Mouse (Mus musculus): Measurements from ENCODE around the gene Magi1. TPM values are rescaled to one million over a fixed set of nuclear protein-coding genes. Genes with fewer than 3 reads are reported as not detected.

Gene Magi1
- polyA plus RNA-seq, 1 experiment from 2014 or later = 1.9 TPM

GRCm38 (mm10) chr6:94260831-94261230, 22.9 kb downstream of the Magi1 start:
- Histone ChIP-seq H3K9ac (replicated peaks) (no peak overlapping the region), H3K27ac (ENCODE audit: low read depth) (peak overlapping the region; percentile 41), H3K4me1 (ENCODE audit: insufficient read depth) (peaks cover 27% of the 10 kb centered on the region), H3K36me3 (replicated peaks; ENCODE audit: insufficient read depth, low read length) (no peaks in the 10 kb centered on the region), H3K4me3 (ENCODE audit: low read depth, low read length) (no peak overlapping the region), H3K9me3 (ENCODE audit: low read length) (no peaks in the 10 kb centered on the region), H3K27me3 (ENCODE audit: insufficient read depth, low read length) (no peaks in the 10 kb centered on the region), H3K4me2 (ENCODE audit: low read depth, low read length) (no peak overlapping the region)
- 61% methylated on average over 5 of the region's 5 CpGs for WGBS (ENCODE audit: insufficient replicate concordance)
- TF ChIP-seq CTCF (IDR thresholded peaks at IDR 0.05; ENCODE audit: low read depth) (no peak), EP300 (IDR thresholded peaks at IDR 0.05; ENCODE audit: low read depth) (no peak)
- no peak for ATAC-seq
- no peak for DNase-seq

- no peaks in the 10 kb centered on the region for H3K9me3 ChIP-seq (ENCODE audit: low read length)
- WGBS (ENCODE audit: insufficient replicate concordance) = 85% methylated on average over 2 of the region's 2 CpGs
Measured at GRCm38 (mm10) chr6:94259981-94260380, 23.7 kb downstream of the Magi1 start.

GRCm38 (mm10) chr6:94257831-94258173, 25.9 kb downstream of the Magi1 start:
- ATAC-seq (peak; percentile 57), DNase-seq (peak; percentile 24)
- Histone ChIP-seq H3K27me3 (ENCODE audit: insufficient read depth, low read length) (no peaks in the 10 kb centered on the region), H3K27ac (ENCODE audit: low read depth) (peak overlapping the region; percentile 71), H3K4me3 (ENCODE audit: low read depth, low read length) (no peak overlapping the region), H3K9ac (replicated peaks) (no peak overlapping the region), H3K36me3 (replicated peaks; ENCODE audit: insufficient read depth, low read length) (no peaks in the 10 kb centered on the region), H3K9me3 (ENCODE audit: low read length) (no peaks in the 10 kb centered on the region), H3K4me1 (ENCODE audit: insufficient read depth) (peaks cover 43% of the 10 kb centered on the region), H3K4me2 (ENCODE audit: low read depth, low read length) (peak overlapping the region; percentile 20)
- WGBS (ENCODE audit: insufficient replicate concordance) = 51% methylated on average over 3 of the region's 3 CpGs
- TF ChIP-seq CTCF (IDR thresholded peaks at IDR 0.05; ENCODE audit: low read depth) = no peak
- no peak; the same call in 1 of the 2 replicates for TF ChIP-seq EP300 (IDR thresholded peaks at IDR 0.05; ENCODE audit: low read depth)

More at GRCm38 (mm10) chr6:94259981-94260380, 23.7 kb downstream of the Magi1 start:
- TF ChIP-seq EP300 (IDR thresholded peaks at IDR 0.05; ENCODE audit: low read depth) = no peak
- TF ChIP-seq CTCF (IDR thresholded peaks at IDR 0.05; ENCODE audit: low read depth) = no peak
- no peaks in the 10 kb centered on the region for H3K27me3 ChIP-seq (ENCODE audit: insufficient read depth, low read length)
- H3K4me3 ChIP-seq (ENCODE audit: low read depth, low read length) = no peak overlapping the region
- H3K4me1 ChIP-seq (ENCODE audit: insufficient read depth) = peaks cover 34% of the 10 kb centered on the region
- no peak overlapping the region for H3K4me2 ChIP-seq (ENCODE audit: low read depth, low read length)
- H3K36me3 ChIP-seq (replicated peaks; ENCODE audit: insufficient read depth, low read length) = no peaks in the 10 kb centered on the region
- H3K9ac ChIP-seq (replicated peaks) = no peak overlapping the region
- peak overlapping the region; percentile 46 for H3K27ac ChIP-seq (ENCODE audit: low read depth)
- DNase-seq (no peak), ATAC-seq (no peak)

- no peak overlapping the region for H3K4me3 ChIP-seq (ENCODE audit: low read depth, low read length)
- peak; percentile 37; the same call in 1 of the 2 replicates for ATAC-seq
- no peak overlapping the region for H3K9ac ChIP-seq (replicated peaks)
- TF ChIP-seq EP300 (IDR thresholded peaks at IDR 0.05; ENCODE audit: low read depth) = no peak
- TF ChIP-seq CTCF (IDR thresholded peaks at IDR 0.05; ENCODE audit: low read depth) = no peak
- no peaks in the 10 kb centered on the region for H3K27me3 ChIP-seq (ENCODE audit: insufficient read depth, low read length)
- peak overlapping the region; percentile 51 for H3K4me2 ChIP-seq (ENCODE audit: low read depth, low read length)
- peak overlapping the region; percentile 71 for H3K27ac ChIP-seq (ENCODE audit: low read depth)
- no peaks in the 10 kb centered on the region for H3K9me3 ChIP-seq (ENCODE audit: low read length)
- no peaks in the 10 kb centered on the region for H3K36me3 ChIP-seq (replicated peaks; ENCODE audit: insufficient read depth, low read length)
- H3K4me1 ChIP-seq (ENCODE audit: insufficient read depth) = peaks cover 46% of the 10 kb centered on the region
- 55% methylated on average over 12 of the region's 12 CpGs for WGBS (ENCODE audit: insufficient replicate concordance)
- DNase-seq = no peak
Measured at GRCm38 (mm10) chr6:94256982-94257830, 26.5 kb downstream of the Magi1 start.

GRCm38 (mm10) chr6:94253943-94254342, 29.8 kb downstream of the Magi1 start:
- no peak overlapping the region for H3K9ac ChIP-seq (replicated peaks)
- no peak overlapping the region for H3K4me2 ChIP-seq (ENCODE audit: low read depth, low read length)
- no peaks in the 10 kb centered on the region for H3K27me3 ChIP-seq (ENCODE audit: insufficient read depth, low read length)
- WGBS (ENCODE audit: insufficient replicate concordance) = 21% methylated on average over 8 of the region's 8 CpGs
- ATAC-seq (peak; percentile 63), DNase-seq (peak; percentile 34)
- H3K9me3 ChIP-seq (ENCODE audit: low read length) = no peaks in the 10 kb centered on the region
- no peak overlapping the region for H3K27ac ChIP-seq (ENCODE audit: low read depth)
- peaks cover 44% of the 10 kb centered on the region for H3K4me1 ChIP-seq (ENCODE audit: insufficient read depth)
- H3K36me3 ChIP-seq (replicated peaks; ENCODE audit: insufficient read depth, low read length) = no peaks in the 10 kb centered on the region
- TF ChIP-seq EP300 (IDR thresholded peaks at IDR 0.05; ENCODE audit: low read depth) = no peak
- no peak overlapping the region for H3K4me3 ChIP-seq (ENCODE audit: low read depth, low read length)

GRCm38 (mm10) chr6:94251358-94251945, 32.3 kb downstream of the Magi1 start:
- ATAC-seq (no peak), DNase-seq (no peak)
- 67% methylated on average over 8 of the region's 8 CpGs for WGBS (ENCODE audit: insufficient replicate concordance)
- H3K9ac ChIP-seq (replicated peaks) = no peak overlapping the region
- no peak overlapping the region for H3K4me3 ChIP-seq (ENCODE audit: low read depth, low read length)
- 0 out of 2 replicates have a peak overlapping the region, but pooled peaks have one; percentile 4 for H3K27ac ChIP-seq (ENCODE audit: low read depth)
- H3K36me3 ChIP-seq (replicated peaks; ENCODE audit: insufficient read depth, low read length) = no peaks in the 10 kb centered on the region
- no peak overlapping the region for H3K4me2 ChIP-seq (ENCODE audit: low read depth, low read length)
- H3K4me1 ChIP-seq (ENCODE audit: insufficient read depth) = peaks cover 30% of the 10 kb centered on the region
- no peaks in the 10 kb centered on the region for H3K27me3 ChIP-seq (ENCODE audit: insufficient read depth, low read length)
- H3K9me3 ChIP-seq (ENCODE audit: low read length) = no peaks in the 10 kb centered on the region
- TF ChIP-seq CTCF (IDR thresholded peaks at IDR 0.05; ENCODE audit: low read depth) = no peak
- no peak for TF ChIP-seq EP300 (IDR thresholded peaks at IDR 0.05; ENCODE audit: low read depth)
